Mouse (Mus musculus) liver, embryonic 14.5 days (tissue): Measurements from ENCODE around the gene Plcl2.

Source experiments
- CTCF ChIP-seq: IDR thresholded peaks from 2 replicates; pipeline ENCODE4 v1.5.1; 2016; ENCODE audit warnings: antibody characterized with exemption, low read depth, control low read depth
- EP300 ChIP-seq: IDR thresholded peaks from 2 replicates; pipeline ENCODE4 v1.6.1; 2016; ENCODE audit warnings: antibody characterized with exemption, low read depth

DNA sequence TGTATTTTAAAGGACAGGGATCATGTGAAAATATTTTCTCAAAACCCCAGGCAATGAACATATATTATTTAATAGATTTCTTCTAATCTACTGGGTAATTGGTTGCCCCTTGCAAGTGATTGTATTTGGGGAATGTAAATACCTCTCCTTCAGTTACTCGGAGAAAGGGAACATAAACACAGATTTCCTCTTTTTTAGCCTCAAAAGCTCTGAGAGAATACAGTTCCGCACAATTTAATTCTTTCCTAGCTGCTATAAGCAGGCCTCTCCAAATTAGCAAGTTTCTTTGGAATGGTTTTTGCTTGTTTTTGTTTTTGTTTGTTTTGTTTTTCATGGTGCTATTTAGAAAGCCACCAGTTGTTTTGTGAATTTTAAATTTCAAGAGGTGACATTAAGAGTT, 1.1 kb downstream of the Plcl2 start:
- TF ChIP-seq CTCF = no peak
- TF ChIP-seq EP300 = no peak
